Mouse (Mus musculus) urinary bladder, postnatal 36 days (tissue): ENCODE measurements at regions not wholly inside any gene's neighbourhood (a gene's known extent, or its start where the extent isn't known, plus 50 kb on each side); places are given as distances from the start of the nearest gene placed in this dataset.

Experiments used
- DNase-seq, 2 experiments: peaks; one replicate each; pipeline ENCODE4 v3.0.0; 2022; ENCODE audit warnings: low spot score in 2 of 2, mixed read lengths in 1 of 2

DNA sequence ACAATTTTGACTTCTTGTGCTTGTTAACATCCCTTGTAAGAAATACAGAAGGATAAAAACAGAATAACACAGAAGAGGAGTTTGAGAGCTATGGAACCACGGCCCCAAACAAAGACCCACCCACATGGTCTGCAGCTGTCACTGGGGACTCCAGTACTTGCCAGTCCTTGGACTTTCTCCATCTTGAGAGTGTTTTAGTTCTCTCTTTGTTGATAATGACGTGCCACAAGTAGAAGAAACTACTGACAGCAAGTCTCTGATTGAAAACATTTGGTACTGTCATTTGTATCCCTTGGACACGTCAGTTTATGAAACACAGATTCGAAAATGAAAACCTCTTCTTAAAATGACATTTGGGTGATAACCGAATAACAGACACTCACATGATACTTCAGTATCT, 68.3 kb upstream of the Frg1 start:
- no peak for DNase-seq

GRCm38 (mm10) chr8:41483297-41483696, 66.4 kb upstream of the Frg1 start:
- DNase-seq = no peak

DNA sequence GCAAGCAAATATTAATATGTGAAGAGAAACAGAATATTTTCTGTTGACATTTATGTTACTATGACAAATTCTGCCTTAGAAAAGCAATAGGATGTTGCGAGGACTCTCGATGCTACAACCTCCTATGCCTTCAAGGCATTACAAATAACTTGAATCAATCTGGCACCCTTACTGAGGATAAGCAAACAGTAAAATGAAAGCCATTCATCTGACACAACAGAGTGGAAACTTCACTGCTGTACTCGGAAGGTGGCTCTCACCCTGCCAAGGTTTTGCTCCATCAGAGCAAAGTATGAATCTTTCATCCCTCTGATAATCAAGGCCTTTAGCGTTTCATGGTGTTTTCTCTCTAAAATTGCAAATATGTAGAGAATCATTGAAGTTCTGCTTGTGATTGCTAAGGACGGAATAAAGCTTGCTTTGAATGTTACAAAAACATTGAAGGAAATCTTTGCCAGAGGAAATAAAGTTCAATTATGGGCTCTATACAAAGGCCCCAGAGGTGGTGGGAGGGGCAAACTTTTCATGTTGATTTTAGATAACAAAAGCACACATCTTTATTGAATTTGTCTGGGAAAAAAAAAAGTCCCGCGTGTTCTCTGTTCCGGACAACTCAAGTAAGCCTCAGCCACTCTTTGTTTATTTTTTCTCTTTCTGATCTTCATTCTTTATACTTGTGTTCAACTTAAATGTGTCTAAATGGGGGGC, 56.3 kb upstream of the Frg1 start:
- DNase-seq = no peak

- no peak for DNase-seq
These were observed 55.4 kb upstream of the Frg1 start for GRCm38 (mm10) chr8:41472233-41472632.
